Mouse (Mus musculus): ENCODE results near the gene Pbx4.

Pbx4 gene

DNA sequence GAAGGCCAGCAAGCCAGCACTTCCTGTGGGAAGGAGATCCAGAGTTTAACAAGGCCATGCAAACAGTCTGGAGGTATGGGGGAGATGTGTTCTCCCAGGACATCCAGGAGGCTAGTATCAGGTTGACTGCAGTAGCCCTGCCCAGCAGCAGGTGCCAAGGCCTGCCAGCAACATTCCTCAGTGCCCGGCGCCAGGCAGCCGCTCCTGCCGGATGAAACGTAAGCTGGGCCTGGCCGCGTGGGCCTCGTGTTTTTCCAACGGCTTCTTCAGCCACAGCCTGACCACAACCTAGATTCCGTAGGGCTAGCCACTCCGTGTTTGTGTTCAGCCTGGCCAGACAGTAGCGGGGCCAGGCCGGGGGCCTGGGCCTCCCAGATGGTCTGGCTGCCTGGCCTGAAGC lies 42.4 kb downstream of the Pbx4 start:
- 82% methylated on average over 13 of the region's 13 CpGs for WGBS

DNA sequence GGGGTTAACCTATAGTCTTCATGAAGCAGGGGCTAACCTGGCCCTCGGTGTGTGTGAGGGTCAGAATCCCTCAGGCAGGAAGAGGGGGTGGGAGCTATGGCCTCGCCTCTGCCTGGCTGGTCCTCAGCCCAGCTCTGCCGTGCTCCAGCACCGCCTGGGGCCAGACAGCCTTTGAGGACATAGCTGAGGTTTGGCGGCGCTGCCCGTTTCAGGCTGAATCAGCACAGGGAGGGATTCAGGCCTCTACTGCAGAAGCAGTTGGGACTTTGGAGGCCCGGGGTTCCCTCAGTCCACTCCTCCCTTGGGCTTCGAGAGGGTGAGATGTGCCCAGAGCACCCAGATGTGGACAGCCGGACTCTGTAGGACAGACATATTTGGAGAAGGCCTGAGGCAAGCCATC lies 43.8 kb downstream of the Pbx4 start:
- 60% methylated on average over 10 of the region's 10 CpGs for WGBS

DNA sequence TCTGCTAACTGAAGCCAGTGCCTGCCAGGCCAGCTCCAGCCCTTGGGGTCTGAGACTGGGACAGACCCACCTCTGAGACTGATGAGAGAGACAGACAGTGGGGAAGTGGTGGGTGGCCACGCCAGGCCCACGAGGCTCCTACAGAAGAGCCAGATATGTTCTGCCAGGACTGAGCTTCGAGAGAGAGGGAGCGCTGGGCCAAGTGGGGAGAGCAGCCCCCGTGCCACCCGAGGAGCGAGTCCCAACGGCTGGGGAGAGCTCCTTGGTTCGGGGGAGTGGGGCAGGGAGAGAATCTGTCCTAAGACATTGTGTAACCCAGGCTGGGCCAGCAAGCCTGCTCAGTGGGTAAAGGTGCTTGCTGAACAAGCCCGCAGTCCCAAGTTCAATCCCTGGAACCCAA lies 44.7 kb downstream of the Pbx4 start:
- WGBS = 69% methylated on average over 10 of the region's 10 CpGs

DNA sequence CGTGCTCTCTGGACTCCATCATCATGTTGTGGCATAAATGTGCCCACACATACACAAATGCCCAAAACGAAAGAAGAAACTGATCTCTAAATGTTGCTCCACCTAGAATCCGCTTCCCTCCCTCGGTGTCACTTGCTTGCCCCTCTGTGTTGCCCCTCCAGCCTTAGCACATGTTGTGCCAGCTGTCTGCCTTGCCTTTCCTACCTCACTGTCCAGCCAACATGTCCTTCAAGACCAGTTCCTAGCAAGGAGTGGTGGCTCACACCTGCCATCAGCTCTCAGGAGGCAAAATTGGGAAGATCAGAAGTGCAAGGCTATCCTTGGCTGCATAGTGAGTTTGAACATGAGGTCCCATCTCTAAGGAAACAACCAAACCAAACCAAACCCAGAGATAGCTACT lies 45.1 kb downstream of the Pbx4 start:
- 76% methylated on average over 4 of the region's 4 CpGs for WGBS

DNA sequence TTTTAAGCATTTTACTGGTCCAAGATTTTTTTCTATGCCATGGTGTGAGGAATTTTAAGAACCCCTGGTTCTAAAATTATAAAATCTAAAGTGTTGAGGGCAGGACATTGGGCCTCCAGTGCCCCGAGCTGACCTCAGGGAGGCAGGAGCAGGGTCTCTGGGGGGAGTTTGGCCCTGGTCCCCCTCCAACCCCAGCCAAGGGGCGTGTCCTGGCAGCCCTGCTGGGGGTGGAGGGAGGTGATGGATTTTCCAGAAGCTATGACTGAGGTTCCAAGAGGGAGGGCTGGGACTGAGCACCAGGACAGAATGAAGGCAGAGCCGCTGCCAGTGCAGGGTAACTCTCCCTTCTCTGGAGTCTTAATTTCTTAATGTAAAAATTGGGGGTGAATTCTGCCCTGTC lies 45.7 kb downstream of the Pbx4 start:
- WGBS = 57% methylated on average over 3 of the region's 3 CpGs

DNA sequence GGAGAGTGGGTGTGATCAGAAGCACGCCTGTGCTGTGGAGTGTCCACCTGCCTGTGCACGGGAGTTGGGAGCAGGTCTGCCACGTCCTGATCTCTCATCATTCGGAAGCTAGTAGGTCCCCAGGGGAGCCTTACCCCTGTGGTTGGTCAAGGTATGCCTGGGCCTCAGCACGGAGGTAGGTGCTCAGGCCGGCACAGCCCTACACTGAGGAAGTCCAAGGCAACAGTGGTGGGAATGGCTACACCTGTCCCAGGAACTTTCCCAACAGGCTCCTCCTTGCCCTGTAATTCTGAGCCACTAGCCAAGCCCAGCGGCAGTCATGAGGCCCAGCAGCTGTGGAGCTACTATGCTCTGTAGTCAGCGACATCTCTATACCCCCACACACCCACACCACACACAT lies 47.4 kb downstream of the Pbx4 start:
- WGBS = 86% methylated on average over 8 of the region's 8 CpGs

DNA sequence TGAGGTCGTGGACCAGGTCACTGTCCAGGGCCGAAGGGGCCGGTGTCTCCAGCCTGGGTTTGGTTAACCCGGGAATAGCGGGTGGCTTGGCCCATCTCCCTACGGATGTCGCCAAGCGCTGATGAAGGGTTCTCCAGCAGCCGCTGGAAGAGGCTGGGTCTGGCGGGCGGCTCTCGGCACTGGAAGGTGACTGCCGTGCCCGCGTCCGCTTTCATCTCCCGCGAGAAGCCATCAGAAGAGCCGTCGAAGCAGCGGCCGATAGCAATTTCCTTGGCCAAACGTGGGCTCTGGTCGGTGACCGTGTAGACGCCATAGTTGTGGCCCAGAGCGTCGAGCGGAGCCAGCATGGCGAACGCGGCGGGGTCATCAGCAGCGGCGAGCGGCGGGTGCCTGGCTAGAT lies 48.5 kb downstream of the Pbx4 start:
- WGBS = 31% methylated on average over 37 of the region's 37 CpGs

DNA sequence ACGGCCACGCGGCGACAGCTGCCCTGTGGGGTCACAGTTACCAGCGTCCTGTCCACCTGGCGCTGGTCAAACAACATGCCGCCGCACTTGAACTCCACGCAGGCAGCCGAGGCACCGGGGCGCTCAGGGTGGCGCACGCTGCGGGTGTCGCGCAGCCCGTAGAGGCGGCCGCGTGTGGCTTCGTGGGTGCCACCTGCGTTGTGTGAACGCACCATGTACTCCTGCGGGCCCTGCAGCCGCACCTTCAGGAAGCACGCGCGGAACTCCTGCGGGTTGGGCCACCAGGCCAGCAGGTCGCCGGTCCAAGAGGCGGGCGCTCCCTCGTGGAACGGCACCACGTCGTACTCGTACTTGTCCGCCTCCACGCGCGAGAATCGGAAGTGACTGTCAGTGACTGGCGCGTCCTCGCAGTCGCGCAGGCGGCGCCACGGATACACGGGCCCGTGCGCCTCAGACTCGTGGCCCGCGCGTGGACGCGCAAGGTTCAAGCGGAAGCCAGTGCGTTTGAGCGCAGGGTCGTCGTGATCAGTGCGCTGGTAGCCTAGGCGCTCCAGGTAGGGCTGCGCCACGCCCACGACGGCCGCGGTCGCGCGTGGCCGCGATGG lies 49.1 kb downstream of the Pbx4 start:
- WGBS = 14% methylated on average over 79 of the region's 79 CpGs

DNA sequence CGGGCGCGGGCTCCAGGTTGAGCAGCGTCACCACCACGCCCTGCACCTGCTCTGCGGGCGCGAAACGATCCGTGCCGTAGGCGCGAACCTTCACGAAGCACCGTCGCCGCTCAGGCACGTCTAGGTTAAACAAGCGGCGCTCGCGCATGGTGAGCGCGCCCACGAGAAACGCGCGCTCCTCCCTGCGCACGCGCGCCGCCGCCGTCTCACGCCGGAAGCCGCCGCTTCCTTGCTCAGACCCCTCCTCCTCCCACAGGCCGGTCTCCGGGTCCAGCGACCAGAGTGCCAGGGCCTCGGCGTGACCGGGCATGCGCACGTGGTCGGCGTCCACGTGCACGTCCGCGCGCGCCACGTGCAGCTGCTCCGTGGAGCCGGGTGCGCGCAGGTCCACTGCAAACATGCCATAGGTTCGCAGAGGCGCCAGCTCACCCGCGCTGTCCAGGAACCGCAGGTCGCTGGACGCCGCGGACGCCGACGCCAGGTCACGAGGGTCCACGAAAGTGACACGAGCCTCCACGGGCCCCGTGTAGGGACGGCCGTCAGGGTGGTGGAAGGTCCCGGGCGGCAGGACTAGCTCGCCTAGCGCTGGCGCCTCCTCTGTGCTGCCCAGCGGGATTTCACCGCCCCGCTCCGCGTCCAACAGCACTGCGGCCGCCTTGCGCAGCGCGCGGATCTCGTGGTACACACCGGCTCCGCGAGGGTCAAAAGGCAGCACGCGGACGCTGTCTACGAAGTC lies 49.9 kb downstream of the Pbx4 start:
- WGBS = 5% methylated on average over 95 of the region's 103 CpGs

DNA sequence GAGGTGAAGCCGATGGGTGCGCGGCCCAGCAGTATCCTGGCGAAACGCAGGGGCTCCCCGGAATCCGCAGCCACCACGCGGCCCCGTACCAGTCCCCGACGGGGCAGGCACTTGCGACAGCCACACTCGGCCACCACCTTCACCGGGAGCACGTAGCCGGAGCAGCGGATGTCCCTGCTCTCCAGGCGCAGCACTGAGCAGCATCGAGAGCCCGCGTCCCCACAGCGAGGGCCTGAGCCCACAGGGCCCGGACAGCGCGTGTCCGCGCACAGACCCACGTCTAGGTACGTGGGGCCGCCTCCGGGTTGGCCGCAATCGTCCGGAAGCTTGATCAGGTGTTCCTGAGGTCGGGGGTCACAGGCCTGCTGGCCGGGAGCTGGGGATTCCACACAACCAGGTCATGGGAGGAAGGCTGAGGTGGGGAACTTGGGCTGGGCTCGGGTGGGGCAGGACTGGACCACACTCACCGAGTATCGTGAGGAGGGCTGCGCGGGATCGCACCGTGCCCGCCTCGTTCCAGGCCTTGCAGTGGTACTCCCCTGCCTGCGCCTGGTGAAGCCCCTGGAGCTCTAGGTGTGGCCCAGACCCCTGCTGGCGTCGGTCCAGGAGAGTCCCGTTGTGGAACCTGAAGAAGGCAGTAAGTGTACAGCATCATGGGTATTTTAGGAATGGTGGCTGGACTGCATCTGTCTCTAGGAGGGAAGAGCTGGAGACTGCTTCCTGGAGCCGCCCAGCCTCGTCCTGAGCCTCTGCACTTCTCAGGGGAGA lies 50.7 kb downstream of the Pbx4 start:
- WGBS = 26% methylated on average over 52 of the region's 52 CpGs

DNA sequence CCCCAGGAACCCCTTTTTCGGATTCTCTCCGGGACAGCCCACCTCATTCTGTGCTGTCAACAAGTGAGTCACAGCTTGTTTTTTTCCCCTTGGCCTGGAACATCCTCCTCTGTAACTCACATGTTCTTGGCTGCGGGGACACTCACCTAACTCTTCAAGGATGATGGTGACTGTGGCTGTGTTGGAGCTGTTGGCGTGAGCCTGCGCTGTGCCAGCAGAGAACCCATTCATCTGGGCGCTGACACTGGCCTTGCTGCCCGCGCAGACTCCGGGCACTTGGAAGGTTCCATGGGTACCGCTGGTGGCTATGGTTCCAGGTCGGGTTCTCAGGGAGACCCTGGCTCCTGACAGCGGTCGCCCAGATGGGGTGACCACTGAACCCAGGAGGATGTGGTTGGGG lies 51.9 kb downstream of the Pbx4 start:
- WGBS = 79% methylated on average over 13 of the region's 13 CpGs

DNA sequence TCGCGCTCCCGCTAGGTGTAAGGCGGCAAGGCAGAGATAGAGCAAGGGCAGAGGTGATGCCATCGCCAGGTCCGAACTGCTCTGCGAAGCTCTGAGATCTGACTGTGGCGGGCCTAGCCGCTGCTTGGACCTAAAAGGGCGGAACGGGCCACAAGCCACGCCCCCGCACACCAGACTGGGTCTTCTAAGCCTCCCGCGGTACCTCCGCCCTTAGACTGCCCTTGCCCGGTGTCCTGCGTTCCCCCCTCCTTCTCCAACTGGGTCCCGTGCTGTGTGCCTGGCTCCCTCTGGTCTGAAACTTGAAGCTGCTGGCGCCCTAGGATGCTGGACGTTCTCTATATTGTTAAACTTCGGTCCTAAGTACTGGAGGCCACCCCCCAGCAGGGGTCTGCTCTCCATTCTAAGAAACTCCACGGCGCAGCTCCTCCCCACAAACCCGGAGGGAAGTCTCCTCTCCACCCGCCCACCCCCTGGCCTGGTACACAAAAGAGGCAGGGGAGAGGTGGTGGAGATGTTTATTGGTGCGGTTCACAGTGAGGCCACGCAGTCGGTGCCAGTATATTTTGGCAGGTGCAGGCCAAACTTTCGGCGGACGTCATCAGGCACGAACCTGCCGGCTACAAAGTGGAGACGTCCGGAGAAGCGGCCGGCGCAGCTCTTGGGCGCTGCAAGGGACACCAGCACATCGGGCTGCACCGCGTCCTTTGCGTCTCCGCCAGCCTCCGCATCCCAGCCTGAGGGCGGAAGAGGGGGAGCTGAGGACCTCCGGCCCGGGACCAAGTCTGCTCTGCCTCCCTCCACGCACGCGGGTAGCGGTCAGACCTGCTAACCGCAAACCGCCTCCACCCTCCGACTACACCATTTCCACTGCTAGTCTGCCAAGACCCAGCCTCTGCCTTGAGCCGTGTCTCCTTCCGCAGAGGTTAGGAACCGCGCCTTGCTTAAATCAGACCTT lies 55.3 kb downstream of the Pbx4 start, which contains the start of gene Cilp2:
Gene Cilp2 (minus strand): TSS at position 399 of the 955 bp plus-strand sequence.
- 2% methylated on average over 60 of the region's 60 CpGs for WGBS

DNA sequence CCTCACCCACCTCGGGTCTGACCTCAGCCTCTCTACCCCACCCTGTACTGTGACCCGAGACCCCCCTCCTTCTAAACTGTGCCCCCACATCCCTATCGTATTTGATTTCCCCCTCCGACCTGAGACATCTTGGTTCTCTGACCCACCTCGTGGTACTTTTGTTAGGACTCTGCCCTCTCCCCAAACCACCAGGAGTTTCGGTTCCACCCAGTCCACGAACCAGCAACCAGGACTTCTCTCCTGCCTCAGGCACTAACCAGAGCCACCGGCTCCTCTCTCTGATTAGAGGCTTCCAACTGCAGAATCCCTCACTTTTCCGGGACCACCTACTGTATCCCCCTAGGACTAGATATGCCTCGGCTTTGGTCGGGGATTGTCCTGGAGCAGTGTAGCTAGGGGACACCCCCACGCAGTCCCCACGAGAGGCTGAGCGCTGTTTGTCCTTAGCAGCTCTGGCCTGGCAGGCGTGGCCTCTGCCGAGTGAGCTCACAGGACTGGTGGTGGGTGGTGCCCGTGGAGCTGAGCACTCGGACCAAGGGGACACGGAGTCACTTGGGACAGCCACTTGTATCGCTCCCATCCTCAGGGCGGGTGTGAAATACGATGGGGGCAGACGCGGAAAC lies 56.1 kb downstream of the Pbx4 start:
- WGBS = 8% methylated on average over 24 of the region's 24 CpGs

DNA sequence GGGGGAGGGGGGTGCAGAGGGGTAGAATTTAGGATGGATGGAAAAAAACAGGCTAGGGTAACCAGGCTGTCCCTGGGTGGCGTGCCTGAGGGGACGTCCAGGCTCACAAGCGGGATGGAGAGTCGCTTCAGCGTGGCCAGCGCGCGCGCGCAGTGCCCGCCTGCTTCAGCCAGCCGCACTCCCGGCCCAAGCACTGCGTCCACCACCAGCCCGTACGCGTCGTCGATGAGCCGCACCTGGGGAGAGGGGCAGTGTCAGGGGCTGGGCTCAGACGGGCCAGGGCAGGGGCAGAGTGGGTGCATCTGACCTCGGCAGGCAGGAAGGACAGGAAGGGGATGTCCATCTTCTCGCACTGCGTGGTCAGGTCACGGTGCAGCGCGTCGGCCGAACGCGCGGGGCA lies 56.6 kb downstream of the Pbx4 start:
- WGBS = 11% methylated on average over 30 of the region's 32 CpGs

DNA sequence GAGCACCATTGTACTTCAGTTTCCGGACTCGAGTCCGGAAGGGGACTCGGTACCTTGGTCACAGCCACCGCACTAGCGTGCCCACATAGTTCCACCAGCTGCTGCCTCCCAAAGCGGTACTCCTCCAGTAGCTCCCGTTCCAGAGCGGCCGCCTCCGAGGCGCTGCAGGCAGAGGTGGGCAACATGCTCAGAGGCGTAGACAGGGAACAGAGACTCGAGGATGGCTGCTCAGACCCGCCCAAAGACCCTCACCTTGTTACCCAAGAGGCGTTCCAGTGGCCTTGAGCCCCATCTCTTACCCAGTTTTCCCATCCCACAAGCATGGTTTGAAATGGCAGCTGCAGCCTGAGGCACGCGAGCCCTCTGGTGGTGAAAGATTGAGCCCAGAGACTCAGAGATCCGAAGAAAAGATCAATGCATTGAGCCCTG lies 58.5 kb downstream of the Pbx4 start:
- 26% methylated on average over 19 of the region's 19 CpGs for WGBS

DNA sequence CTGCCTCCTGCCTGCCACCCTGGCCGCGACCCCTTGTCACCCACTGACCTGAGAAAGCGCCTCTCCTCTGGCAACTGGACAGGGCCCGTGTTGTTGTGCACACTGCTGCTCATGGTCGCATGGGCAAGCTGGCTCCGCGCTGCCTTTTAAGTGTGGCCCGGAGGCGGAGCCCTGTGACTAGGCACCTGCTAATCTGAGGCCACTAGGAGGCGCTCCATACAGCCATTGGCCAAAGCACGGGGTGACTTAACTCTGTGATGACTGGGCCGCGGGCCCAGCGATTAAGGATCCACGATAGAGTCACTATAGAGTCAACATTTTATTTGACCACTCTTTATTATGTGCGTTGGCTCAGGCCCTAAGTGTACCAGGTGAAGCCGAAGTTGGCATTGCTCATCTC lies 61.6 kb downstream of the Pbx4 start:
- 41% methylated on average over 17 of the region's 17 CpGs for WGBS

DNA sequence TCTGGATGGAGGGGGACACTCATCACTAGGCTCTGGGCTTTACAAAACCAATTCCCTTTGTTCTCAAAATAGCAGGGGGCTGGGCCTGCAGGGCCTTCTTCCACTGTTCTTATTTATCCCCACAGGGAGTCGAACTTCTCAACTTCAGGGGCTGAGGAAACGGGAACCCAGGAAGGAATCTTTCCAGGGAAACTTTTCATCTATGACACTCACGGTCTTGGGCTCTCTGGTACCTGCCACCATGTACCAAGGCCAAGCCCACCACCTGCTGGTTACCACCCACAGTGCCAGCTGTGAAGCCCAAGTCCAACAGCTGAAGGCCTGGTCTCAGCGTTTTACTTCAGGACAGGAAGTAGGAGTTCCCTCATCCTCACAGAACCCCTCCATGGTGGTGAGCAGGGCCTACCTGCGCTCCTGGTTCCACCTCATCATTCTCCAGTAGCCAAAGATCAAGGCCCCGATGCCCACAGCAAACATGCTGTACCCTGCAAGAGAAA lies 62.6 kb downstream of the Pbx4 start:
- 52% methylated on average over 6 of the region's 6 CpGs for WGBS

DNA sequence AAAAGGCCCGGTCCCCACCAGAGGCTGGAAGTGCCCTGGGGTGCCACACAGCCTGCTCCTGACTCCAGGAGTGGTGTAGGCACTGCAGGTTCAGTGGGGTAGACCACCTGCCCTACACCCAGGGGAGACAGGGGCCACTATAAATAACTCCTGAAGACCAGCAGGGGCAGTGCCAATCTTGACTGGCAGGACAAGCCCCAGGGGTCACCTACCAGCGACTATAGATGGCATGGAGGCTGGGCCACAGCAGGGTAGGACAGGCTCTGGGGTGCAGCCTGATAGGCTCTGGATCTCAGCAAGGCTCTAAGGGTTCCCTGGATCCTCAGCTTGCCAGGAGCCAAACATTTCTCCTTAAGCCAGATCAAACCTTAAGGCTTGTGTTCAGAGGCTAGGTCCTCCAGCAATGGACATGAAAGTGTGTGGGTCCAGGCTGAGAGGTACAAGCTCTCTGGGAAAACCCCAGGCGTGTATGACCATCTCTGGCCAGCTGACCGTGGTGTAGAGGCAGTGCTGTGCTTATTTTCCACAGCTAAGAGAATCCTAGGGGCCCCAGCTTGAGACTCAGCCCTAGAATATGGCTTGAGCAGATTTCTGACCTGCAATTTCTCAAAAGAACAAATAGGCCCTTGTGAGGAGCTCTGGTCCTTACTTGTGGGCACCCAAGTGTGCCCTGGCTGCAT lies 63.6 kb downstream of the Pbx4 start:
- 71% methylated on average over 4 of the region's 4 CpGs for WGBS

DNA sequence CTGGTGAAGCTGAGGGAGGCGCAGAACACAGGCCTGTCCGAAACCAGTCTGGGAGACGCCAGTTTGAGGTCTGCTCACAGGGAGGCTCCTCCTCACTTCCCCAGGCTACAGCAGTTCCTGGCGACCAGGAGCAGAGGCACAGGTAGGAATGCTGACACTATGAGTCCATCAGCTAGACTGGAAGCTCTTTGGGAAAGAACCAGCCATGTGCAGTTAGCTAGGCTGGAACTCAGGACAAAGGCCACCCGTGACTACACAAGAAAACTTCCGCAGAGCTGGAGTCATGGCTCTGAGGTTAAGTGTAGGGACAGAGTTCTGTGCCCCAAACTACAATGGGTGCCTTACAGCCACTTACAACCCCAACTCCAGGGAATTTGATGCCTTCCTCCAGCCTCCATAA lies 65.6 kb downstream of the Pbx4 start:
- 81% methylated on average over 6 of the region's 6 CpGs for WGBS

DNA sequence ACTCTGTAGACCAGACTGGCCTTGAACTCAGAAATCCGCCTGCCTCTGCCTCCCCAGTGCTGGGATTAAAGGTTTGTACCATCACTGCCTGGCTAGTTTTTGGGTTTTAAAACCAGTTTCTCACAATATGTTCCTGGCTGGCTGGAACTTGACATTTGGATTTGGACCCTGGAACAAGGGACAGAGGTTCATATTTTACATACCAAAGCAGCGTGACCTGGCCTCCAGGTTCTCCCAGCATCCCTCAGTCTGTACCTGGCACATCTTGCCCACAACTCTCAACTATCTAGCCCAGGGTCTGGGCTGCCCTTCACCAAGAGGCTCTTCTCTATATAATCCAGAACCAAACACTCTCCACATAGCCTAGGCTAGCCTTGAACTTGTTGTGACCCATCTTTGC lies 67.6 kb downstream of the Pbx4 start:
- 98% methylated on average over 2 of the region's 2 CpGs for WGBS

All from cerebral cortex, adult 2 months (tissue).